Mouse (Mus musculus) liver, adult 2 months (tissue): ENCODE data around the gene Cdkn1b. TPM values are rescaled to one million over a fixed set of nuclear protein-coding genes. Genes with fewer than 3 reads are reported as not detected.

Experiments used
- DNase-seq: peaks from one replicate; pipeline ENCODE4 v3.0.0-alpha.2; 2011; ENCODE audit warnings: low read depth, low spot score; ENCODE audit errors: extremely low read depth
- H3K27ac ChIP-seq: fragments of 200-500 bp; replicated peaks from 2 replicates; pipeline ENCODE4 v1.5.1; 2012; ENCODE audit warnings: low read depth, mild to moderate bottlenecking, control low read depth, inconsistent platforms, low read length; ENCODE audit not compliant: insufficient read depth
- H3K27me3 ChIP-seq: fragments of 200-500 bp; 2 replicates; pipeline ENCODE4 v1.6.1; 2012; ENCODE audit warnings: mild to moderate bottlenecking, moderate library complexity, low read length, inconsistent platforms; ENCODE audit not compliant: control insufficient read depth, insufficient read depth
- H3K36me3 ChIP-seq: fragments of 200-500 bp; 2 replicates; pipeline ENCODE4 v1.6.1; 2012; ENCODE audit warnings: low read length, inconsistent platforms; ENCODE audit not compliant: control insufficient read depth, insufficient read depth
- H3K4me1 ChIP-seq: fragments of 200-500 bp; 2 replicates; pipeline ENCODE4 v1.6.1; 2011; ENCODE audit warnings: low read length; ENCODE audit not compliant: control insufficient read depth, insufficient read depth
- H3K4me3 ChIP-seq: fragments of 200-500 bp; 2 replicates; pipeline ENCODE4 v1.5.1; 2011; ENCODE audit warnings: low read depth, mild to moderate bottlenecking, control low read depth, low read length, moderate library complexity; ENCODE audit not compliant: insufficient read depth
- H3K79me2 ChIP-seq: fragments of 200-500 bp; 2 replicates; pipeline ENCODE4 v1.6.1; 2012; ENCODE audit warnings: inconsistent platforms, mild to moderate bottlenecking, low read length, moderate library complexity; ENCODE audit not compliant: control insufficient read depth, insufficient read depth
- H3K9ac ChIP-seq: fragments of 200-500 bp; 2 replicates; pipeline ENCODE4 v1.6.1; 2012; ENCODE audit warnings: low read depth, mild to moderate bottlenecking, control low read depth, inconsistent platforms, low read length
- CTCF ChIP-seq: fragments of 200-500 bp; IDR thresholded peaks from 2 replicates; pipeline ENCODE4 v1.5.1; 2011; ENCODE audit warnings: low read depth, low read length, control low read depth
- POLR2A ChIP-seq: fragments of 200-500 bp; IDR thresholded peaks from 2 replicates; pipeline ENCODE4 v1.6.1; 2011; ENCODE audit warnings: low read length, control low read depth; ENCODE audit not compliant: insufficient read depth; ENCODE audit errors: extremely low read depth
- WGBS: fragments of 180-500 bp; shearing (Covaris S2); methylation state at CpG from one replicate; pipeline ENCODE4 v1.1.7; 2018; 5-methylcytosine and 5-hydroxymethylcytosine counted together
- polyA plus RNA-seq: library from polyadenylated mRNA; depleted of rRNA; stranded (reverse); fragments of >200 nt; gene quantifications from 2 replicates; pipeline ENCODE4 v1.2.3, GENCODE M21; 2012
- total RNA-seq: library from RNA; depleted of rRNA; stranded (reverse); fragments of >200 nt; gene quantifications from 2 replicates; pipeline ENCODE4 v1.2.3, GENCODE M21; 2014

Cdkn1b gene
- total and polyA plus RNA-seq, 2 experiments, result 7.1 to 16.2 TPM

DNA sequence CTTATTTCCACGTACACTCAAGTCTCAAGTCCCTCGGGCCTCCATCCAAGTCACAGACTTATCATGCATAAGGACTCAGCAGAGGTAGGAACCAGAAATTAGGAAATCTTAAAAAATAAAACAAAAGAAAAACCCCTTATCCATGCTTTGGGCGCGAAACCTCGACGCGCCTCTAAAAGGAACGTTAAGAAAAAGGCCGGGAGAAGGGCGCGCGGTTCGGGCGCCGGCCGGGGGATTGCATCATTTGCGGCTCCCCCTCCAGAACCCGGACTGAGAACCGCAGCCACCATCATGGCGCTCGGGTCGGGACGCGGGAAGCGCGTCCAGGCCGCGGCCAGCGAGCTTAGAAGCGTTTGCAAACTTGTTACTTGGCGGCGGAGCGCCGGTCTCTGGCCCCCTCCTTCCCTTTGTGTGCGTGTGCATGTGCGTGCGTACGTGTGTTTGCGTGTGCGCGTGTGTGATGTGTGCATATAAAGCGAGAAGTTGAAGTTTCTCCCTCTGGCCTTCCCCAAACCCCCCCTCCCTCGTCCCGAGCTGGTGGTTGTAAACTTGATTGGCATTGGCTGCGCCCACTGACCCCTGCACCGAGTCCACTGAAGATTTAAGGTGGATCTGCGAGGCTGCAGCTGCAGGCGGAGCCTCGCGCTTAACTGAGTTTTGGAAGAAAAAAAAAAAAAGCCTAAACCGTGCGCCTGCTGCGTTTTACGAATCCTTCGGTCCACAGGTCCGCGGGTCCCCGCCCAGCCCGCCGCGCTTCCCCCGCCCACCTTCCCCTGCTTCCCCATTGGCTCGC, 8.1 kb downstream of the Cdkn1b start:
- DNase-seq, result peak; percentile 97
- H3K4me1 ChIP-seq, result 0 out of 2 replicates have a peak, but pooled peaks cover 2% of the 10 kb centered on the region

DNA sequence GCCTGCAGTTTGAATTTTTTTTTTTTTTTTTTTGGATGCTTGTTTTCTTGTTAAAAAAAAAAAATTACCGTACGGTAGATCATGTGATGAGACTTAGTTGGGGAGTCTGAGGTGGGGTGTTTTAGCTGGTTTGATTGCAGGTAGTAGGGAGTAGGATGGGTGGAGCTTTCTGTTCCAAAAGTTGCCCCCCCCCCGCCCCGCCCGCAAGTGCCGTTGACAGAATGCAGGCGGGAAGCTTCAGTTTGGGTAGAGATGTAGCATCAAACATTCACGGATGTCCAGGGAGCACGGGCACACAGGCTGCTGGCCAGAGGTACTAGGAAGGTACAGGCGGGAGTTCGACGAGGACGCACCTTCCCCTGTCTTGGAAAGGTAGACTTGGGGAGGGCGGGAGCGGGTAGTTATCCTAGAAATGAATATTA, 8.7 kb downstream of the Cdkn1b start:
- 0 out of 2 replicates have a peak, but pooled peaks cover 2% of the 10 kb centered on the region for H3K4me1 ChIP-seq
- 2% methylated on average over 15 of the region's 15 CpGs for WGBS

More for the DNA sequence above, 8.1 kb downstream of the Cdkn1b start:
- Histone ChIP-seq H3K27me3 (no peaks in the 10 kb centered on the region), H3K36me3 (peaks cover 3% of the 10 kb centered on the region; the same call in 1 of the 2 replicates), H3K4me3 (peak overlapping the region; percentile 86), H3K9ac (peak overlapping the region; percentile 80), H3K79me2 (no peaks in the 10 kb centered on the region), H3K27ac (peak overlapping the region; percentile 87)
- TF ChIP-seq CTCF, result no peak
- TF ChIP-seq POLR2A, result peak; percentile 69
- WGBS, result under 1% methylated on average over 63 of the region's 63 CpGs

DNA sequence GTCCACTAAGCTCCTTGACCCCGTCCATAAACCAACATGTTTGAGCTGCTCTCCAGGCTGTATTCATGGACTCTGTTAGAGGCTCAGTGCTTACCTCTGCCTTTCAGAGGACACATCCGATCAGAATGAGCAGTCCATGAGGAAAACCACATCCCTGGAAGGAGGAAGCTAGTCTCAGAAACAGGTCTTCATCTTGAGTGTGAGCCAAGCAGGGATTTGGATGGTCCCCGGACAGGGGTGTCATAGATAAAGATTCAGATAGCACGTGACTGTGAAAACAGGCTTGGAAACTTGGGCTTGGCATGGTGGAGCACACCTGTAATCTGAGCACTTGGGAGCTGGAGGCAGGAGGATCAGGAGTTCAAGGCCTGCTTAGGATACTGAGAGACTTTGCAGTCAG, 9.7 kb downstream of the Cdkn1b start:
- H3K27ac ChIP-seq, result no peak overlapping the region
- WGBS, result 46% methylated on average over 4 of the region's 4 CpGs
- H3K36me3 ChIP-seq, result no peaks in the 10 kb centered on the region
- H3K4me3 ChIP-seq, result no peak overlapping the region
- H3K79me2 ChIP-seq, result no peaks in the 10 kb centered on the region
- 0 out of 2 replicates have a peak, but pooled peaks cover 2% of the 10 kb centered on the region for H3K4me1 ChIP-seq
- TF ChIP-seq CTCF, result no peak
- no peak for TF ChIP-seq POLR2A
- no peak overlapping the region for H3K9ac ChIP-seq
- DNase-seq, result no peak
- no peaks in the 10 kb centered on the region for H3K27me3 ChIP-seq

More for the DNA sequence above, 8.7 kb downstream of the Cdkn1b start:
- peaks cover under 1% of the 10 kb centered on the region; the same call in 1 of the 2 replicates for H3K36me3 ChIP-seq
- TF ChIP-seq POLR2A (no peak), CTCF (no peak)
- H3K27me3 ChIP-seq, result no peaks in the 10 kb centered on the region
- peak overlapping the region; percentile 48 for H3K4me3 ChIP-seq
- no peaks in the 10 kb centered on the region for H3K79me2 ChIP-seq
- H3K27ac ChIP-seq, result no peak overlapping the region
- DNase-seq, result no peak
- H3K9ac ChIP-seq, result 0 out of 2 replicates have a peak overlapping the region, but pooled peaks have one; percentile 4

DNA sequence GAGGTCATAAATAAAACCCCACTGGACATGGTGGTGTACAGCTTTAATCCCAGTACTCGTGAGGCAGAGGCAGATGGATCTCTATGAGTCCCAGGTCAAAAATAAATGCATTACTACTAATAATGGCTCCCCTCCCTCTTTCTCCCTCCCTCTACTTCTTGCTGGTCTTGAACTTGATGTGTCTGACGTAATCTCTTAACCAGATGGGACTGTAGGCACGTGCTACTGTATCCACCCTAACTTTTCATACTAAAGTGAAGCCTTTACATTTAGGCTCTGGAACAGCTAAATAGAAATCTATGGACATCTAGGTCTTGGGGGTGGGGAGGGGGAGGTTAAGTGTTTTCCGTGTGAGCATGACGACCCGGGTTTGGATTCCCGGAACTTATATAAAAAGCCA, 10.2 kb downstream of the Cdkn1b start:
- TF ChIP-seq POLR2A (no peak), CTCF (no peak)
- Histone ChIP-seq H3K27me3 (no peaks in the 10 kb centered on the region), H3K36me3 (no peaks in the 10 kb centered on the region), H3K27ac (no peak overlapping the region), H3K4me3 (no peak overlapping the region), H3K9ac (no peak overlapping the region), H3K79me2 (no peaks in the 10 kb centered on the region), H3K4me1 (0 out of 2 replicates have a peak, but pooled peaks cover 2% of the 10 kb centered on the region)
- 86% methylated on average over 7 of the region's 7 CpGs for WGBS
- DNase-seq, result no peak

DNA sequence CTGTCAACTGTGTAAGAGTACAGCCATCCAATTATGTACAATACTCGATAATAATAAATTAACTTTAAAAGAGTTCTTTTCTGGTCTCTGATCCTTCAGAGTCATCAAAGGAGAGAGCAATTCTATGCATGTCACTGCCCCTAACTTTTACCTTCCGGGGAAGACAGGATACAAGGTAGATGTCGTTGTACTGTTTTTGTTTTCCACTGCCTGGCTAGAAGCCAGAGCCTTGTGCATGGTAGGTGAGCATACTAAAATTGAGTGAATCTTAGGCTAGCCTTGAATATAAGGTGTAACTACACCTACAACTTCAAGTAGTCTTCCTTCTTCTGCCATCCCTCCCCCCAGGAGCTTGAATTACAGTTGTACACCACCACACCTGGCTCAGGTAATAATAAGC, 10.9 kb downstream of the Cdkn1b start:
- Histone ChIP-seq H3K27ac (no peak overlapping the region), H3K4me3 (no peak overlapping the region)

More for the DNA sequence above, 10.9 kb downstream of the Cdkn1b start:
- TF ChIP-seq CTCF (no peak), POLR2A (no peak)
- Histone ChIP-seq H3K79me2 (no peaks in the 10 kb centered on the region; the same call in 1 of the 2 replicates), H3K9ac (no peak overlapping the region), H3K27me3 (no peaks in the 10 kb centered on the region), H3K36me3 (no peaks in the 10 kb centered on the region), H3K4me1 (0 out of 2 replicates have a peak, but pooled peaks cover 2% of the 10 kb centered on the region)
- WGBS, result 72% methylated on average over 3 of the region's 3 CpGs
- no peak for DNase-seq
